Mouse (Mus musculus) gastrocnemius, postnatal 10 days (tissue): ENCODE measurements around the gene Mapkapk2. TPM values are rescaled to one million over a fixed set of nuclear protein-coding genes. Genes with fewer than 3 reads are reported as not detected.

Experiments used
- DNase-seq: peaks from one replicate; pipeline ENCODE4 v3.0.0; 2021; ENCODE audit warnings: mixed read lengths
- total RNA-seq, 2 experiments: library from RNA; stranded (reverse); gene quantifications; 2 replicates each; pipeline ENCODE4 v1.2.3; 2021

Mapkapk2 gene
- total RNA-seq, 2 experiments from 2014 or later: 171 to 177 TPM

GRCm38 (mm10) chr1:131112576-131112975 lies 14.9 kb upstream of the Mapkapk2 start:
- no peak for DNase-seq

DNA sequence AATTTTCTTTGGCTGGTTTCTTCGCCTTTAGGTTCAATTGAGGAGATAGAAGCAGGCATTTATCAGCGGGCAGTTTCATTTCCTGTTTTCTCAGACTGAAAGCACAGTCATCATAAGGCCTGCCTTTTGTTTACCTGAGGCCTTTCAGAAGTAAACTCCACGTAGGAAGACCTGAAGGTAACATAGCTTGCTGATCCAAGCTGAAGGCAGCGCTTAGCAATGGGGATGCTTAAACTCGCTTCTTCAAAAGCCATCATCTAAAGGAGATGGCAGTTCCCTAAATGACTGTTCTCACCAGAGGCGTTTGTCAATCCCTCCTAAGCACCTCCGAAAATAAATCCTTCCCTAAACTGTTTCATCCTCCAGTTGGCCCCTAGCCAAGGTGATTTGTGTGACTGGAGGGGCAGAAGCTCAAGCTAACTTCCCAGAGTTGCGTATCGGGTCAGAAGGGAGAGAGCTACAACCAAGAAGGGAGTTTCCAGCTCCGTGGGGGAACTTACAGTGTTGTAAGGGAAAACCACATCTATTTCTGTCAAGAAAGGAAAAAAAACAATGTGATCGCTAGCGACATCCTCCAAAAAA lies 13.0 kb upstream of the Mapkapk2 start:
- no peak for DNase-seq

DNA sequence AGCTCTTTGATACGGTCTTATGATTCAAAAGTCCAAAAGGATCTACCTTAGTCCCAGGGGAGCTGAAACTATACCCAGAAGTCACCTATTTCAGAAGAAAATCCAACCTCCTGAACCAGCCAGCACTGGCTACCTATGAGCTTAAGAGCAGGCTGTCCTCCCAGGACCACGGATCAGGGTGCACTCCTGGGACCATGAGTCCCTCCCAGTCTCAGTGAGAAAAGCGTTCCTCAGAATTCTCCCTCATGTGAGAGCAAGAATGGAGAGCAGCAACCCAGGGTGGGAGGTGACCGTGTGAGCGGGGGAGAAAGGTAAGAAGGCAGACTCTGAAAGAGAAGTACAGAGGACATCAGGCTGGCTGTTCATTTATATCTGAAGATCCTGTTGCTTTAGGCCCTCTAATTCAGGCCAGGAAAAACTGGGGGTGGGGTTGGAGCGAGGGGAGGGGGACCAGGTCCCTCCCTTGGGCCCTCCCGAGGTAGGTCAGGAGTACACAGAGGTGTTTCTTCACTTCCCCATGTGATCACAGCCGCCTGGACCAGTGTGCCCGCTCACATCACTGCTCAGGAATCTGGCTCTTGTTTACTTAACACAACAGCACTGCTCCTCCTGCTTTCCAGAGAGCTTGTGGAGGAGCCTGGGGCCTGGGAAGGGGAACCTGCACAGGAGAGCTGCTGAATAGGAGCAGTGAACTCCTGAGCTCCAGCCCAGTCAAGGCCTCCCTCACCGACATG lies 10.1 kb upstream of the Mapkapk2 start:
- no peak for DNase-seq

DNA sequence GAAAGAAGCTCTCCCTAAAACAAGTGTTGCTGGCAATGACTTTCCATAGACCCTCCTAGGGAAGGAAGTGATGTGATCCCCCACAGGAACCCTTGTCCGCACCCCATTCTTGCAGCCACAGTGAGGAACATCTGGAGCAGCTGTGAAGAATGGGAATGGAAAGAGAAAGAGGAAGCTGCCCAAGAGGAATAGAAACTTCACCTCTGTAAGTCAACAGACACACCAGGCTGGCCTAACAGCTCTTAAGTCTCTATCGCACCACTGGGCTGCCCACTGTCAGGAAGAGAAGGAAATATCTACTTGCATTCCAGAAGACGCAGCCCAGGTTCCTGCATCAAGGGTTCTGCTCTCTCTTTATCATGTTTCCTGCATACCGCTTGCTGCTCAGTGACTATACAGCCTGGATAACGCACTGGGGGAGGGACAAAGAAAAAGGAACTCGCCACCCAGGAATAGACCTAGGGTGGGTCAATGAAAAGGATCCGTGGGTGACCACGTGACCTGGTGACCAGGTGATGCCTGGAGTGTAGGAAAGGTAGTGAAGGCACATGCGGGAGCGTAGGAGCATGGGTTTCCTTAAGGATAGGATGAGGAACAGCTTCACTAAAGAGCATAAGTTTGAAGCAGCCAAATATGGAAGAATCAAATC lies 6.3 kb upstream of the Mapkapk2 start:
- DNase-seq: no peak

DNA sequence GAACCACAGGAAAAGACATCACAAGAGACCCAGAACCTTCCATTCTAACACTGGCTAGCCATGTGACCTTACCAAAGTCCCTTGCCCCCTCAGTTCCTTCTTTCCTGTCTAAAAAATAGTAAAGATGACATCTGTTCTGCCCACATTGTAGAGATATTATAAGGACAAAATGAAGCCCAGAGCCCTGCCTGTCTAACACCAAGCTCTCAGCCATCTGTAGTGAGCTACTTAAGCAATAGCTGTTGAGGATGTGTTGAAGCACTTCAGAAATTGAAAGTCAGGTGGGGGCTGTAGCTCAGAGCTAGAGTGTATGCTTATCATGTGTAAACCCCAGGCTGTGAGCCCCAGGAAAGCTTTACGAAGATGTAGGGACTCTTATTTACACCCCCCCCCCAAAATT lies 3.2 kb upstream of the Mapkapk2 start:
- DNase-seq: no peak

DNA sequence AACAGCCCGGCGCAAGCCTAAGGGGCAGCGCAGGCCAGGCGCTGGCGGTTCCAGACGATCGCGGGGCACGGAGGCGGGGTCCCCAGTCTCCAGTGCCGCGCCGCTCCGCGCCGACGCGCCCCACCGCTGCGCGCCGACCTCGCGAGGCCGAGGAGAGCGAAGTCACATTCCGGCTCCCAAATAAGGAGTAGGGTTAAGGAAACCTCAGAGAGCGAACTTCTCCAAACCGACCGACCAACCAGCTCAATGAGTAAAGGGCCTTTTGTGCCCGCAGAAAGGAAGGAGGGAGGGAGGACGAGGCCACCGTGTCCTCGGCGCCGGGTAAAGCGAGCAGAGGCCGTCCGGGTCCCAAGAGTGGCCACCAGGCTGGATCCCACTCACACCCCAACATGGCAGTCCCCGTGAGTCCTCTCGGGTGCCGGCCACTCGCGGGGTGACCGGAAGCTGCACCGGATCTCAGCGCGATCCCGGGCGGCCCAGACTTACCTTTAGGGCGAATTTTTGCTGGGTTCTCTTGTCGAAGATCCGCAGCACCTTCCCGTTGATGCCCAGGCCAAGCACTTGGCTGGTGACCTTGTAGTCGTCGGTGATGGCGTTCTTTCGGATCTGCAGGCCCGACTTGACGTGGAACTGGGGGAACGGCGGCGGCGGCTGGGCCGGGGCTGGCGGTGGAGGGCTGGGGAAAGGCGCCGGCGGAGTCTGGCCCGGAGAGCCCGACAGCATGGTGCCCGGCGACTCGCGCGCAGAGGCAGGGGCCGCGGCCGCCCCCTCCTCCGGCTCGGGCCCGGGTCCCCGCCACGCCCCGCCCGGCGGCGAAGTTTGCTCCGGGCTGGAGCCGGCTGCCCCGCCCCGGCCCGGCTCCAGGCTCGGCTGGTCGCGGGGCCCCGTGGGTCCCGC lies 575 bp downstream of the Mapkapk2 start:
- peak; percentile 71 for DNase-seq

DNA sequence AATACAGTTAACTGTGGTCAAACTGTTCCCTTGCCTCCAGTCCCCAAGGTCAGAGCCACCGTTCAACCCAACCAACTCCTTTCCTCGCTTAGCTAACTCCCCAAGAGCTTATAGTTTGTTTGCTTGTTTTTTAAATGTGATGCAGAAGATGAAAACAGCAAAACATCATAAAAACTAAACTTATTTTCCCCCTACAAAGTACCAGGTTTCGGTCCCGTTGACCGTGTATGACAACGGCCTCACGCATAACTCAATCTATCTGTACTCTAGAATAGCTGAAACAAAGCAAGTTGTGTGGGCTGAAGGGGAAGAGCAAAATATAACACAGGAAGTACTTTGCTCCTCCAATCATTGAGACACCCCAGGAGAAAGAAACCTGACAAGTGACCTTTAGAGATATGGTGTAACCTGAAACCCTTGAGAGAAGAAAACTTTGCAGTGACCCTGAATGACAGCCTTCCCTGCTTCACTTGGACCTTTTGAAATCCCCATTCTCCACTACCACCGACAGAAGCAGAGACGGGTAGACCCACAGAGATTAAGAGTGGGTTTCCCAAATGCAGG lies 1.4 kb downstream of the Mapkapk2 start:
- DNase-seq: no peak

DNA sequence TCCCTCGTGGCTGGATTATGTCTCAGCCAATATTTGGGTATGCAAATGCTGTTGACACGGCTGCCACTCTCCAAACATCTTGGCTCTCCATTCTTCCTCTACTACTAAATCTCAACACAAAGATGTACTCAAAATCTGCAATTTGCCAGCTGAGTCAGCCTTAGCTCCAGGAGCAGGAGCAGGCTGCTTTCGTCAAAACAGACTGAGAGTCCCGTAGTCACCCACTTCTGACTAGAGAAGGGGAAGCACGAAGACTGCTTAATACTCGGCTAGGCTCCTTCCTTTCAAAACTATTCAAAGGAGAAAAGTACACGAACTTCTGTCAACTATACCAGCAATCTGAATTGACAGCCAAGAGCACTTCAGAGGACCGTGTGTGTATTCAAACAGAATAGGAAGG lies 2.1 kb downstream of the Mapkapk2 start:
- no peak for DNase-seq

DNA sequence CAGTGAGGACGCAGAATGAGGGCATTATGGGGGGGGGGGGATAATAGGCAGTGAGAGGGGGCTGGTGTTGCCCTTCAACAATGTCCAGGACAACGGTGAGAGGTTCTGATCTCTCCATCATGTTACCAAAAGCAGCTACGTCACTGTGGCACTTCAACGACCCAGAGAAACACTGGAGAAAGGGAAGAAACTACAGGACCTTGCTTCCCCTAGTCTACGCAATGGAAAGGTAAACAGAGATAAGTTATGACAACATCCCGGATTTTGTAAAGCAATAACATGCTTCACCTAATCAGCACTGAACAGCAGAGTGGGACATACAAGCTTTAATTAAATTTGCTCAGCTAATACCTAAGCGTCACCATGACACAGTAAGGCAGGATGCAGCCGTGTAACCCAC lies 3.7 kb downstream of the Mapkapk2 start:
- no peak for DNase-seq

GRCm38 (mm10) chr1:131092846-131093245 lies 4.8 kb downstream of the Mapkapk2 start:
- DNase-seq: no peak

DNA sequence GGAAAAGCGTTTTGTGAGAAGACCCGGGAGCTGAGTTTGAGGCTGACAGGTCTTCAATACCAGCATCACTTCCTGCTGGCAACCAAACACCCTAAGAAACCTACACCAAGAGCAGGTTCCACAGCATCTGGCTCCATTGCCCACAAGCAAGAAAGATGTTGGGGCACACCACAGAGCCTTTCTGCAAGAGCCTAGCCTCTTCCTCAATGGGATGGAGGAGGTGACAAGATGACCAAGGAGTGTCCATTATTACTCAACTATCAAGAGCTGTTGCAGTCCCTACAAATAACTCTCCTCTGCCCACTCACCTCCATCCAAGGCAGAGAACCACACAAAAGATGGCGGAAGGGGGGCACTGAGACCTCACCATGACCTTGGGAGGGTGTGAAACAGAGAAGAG lies 5.5 kb downstream of the Mapkapk2 start:
- no peak for DNase-seq

GRCm38 (mm10) chr1:131091481-131091880 lies 6.1 kb downstream of the Mapkapk2 start:
- DNase-seq: no peak

GRCm38 (mm10) chr1:131090877-131091276 lies 6.7 kb downstream of the Mapkapk2 start:
- no peak for DNase-seq

DNA sequence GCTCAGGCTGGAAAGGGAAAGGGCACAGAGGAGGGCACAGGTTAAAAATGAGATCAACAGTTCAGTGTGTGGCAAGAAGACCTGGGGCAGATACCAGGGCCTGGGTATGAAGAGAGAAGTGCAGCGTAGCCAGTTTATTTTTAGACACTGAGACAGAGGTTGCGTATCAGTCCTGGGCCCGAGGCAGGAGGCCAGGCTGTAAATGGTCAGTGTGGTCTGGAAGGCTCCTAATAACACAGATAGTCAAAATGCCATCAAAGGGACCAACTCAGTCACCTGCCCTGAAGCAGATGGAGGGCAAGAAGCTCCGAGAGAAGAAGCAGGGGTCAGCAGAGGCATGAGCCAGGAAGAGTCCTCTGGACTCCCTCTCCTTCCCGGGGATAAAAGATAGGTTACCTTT lies 7.4 kb downstream of the Mapkapk2 start:
- no peak for DNase-seq

GRCm38 (mm10) chr1:131089525-131090127 lies 8.0 kb downstream of the Mapkapk2 start:
- DNase-seq: no peak

DNA sequence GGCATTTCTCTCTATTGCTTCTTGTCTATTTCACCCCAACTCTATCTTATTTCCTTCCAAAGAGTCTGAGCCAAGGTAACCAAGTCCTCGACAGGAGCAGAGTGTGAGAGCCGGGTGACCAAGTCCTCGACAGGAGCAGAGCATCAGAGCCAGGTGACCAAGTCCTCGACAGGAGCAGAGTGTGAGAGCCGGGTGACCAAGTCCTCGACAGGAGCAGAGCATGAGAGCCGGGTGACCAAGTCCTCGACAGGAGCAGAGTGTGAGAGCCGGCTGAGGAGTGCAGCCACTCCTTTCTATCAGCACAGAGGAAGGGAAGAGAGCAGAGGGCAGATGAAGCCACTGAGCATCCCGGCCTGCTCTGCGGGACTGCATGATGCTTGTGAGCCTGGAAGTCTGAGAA lies 9.1 kb downstream of the Mapkapk2 start:
- no peak for DNase-seq

- no peak for DNase-seq
These were observed 10.7 kb downstream of the Mapkapk2 start for GRCm38 (mm10) chr1:131086907-131087306.

DNA sequence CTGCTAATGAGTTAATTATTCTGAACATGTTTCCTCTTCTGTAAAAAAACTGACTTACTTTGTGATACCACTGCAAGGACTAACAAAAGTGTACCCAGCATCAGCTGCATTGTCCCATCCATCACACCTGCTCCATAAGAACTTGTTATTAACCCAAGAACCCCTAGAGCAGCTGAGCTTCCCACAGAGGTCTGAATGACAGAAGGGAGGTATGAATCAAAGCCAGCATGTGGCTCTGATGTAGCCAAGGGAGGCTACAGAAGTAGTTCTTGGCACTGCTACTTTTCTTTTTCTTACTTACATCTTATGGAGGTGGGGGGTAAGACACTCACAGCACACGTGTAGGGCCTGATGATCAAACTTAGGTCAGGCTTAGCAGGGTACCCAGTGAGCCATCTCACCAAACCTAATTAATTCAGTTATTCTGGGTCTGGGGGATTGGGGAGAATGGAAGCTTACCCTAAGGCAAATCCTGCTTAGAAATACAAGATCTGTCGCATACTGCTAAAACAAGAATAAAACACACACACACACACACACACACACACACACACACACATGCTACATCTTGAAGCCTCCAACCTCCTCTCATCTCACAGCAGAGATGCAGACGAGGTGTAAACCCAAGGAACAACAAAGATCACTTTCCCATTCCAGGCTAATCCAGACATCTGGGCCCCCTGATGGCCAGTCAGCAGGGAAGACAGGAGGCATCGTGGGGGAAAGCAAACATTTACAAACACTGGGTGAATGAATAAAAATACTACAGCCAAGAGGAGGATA lies 11.5 kb downstream of the Mapkapk2 start:
- DNase-seq: no peak

GRCm38 (mm10) chr1:131085272-131085671 lies 12.4 kb downstream of the Mapkapk2 start:
- no peak for DNase-seq

GRCm38 (mm10) chr1:131084289-131084688 lies 13.3 kb downstream of the Mapkapk2 start:
- no peak for DNase-seq

DNA sequence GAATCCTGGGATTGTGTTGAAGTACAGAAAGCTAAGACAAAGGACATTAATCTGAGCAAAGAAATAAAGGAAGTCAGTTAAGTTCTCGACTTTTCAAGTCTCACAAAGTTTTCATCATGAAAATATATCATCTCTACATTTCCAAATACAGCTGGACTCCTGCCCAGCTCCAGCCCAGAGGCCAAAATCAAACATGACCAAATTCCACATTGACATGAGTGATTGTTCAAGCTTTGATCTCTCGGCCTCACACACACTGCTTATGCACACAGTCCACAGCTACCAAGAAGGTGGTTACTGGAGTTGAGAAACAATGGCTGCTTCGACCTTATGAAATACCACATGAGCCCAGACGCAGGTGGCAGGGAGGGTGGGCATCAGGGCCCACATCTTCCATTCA lies 14.0 kb downstream of the Mapkapk2 start:
- no peak for DNase-seq
